Mouse (Mus musculus) gastrocnemius, postnatal 4 days (tissue): Measurements from ENCODE around the gene Fhl3. TPM values are rescaled to one million over a fixed set of nuclear protein-coding genes. Genes with fewer than 3 reads are reported as not detected.

ENCODE experiments used
- DNase-seq, 2 experiments: peaks; one replicate each; pipeline ENCODE4 v3.0.0; 2021 to 2022; ENCODE audit warnings: low spot score in 2 of 2, mixed read lengths in 2 of 2
- long read RNA-seq, 2 experiments: library from polyadenylated mRNA; stranded (forward); transcript quantifications; one replicate each; pipeline ENCODE4 v2.0.0; 2021
- total RNA-seq, 2 experiments: library from RNA; stranded (reverse); gene quantifications; 2 replicates each; pipeline ENCODE4 v1.2.3; 2021

Fhl3 gene
- total RNA-seq = 10 to 100 TPM; 73.0 to 81.8 TPM
- long read RNA-seq, experiment 1, partial matches to known transcripts = 0 of 1 reads
- long read RNA-seq, experiment 1, other reads (novel, unspliced or antisense) = 1 of 1 reads
- long read RNA-seq, experiment 2, partial matches to known transcripts = 2 of 4 reads
- long read RNA-seq, experiment 2, other reads (novel, unspliced or antisense) = 0 of 4 reads

- peak; percentile 64 to 82 for DNase-seq
Measured at GRCm38 (mm10) chr4:124700248-124700971, at the start of gene Fhl3. Gene Fhl3 (plus strand): TSS chr4:124700701.

GRCm38 (mm10) chr4:124652886-124653285, 47.6 kb upstream of the Fhl3 start:
- no peak for DNase-seq

- no peak for DNase-seq
Measured at GRCm38 (mm10) chr4:124656518-124656853, 44.0 kb upstream of the Fhl3 start, which contains the start of gene Pou3f1. Gene Pou3f1 (plus strand): TSS chr4:124656807.

- peak; percentile 77 to 78 for DNase-seq
Measured at GRCm38 (mm10) chr4:124656854-124657650, 43.4 kb upstream of the Fhl3 start.

GRCm38 (mm10) chr4:124657781-124658180, 42.7 kb upstream of the Fhl3 start:
- DNase-seq = no peak

- DNase-seq = no peak
Measured at GRCm38 (mm10) chr4:124658412-124658851, 42.1 kb upstream of the Fhl3 start.

- DNase-seq = no peak
Measured at GRCm38 (mm10) chr4:124659251-124660217, 41.0 kb upstream of the Fhl3 start.

GRCm38 (mm10) chr4:124660603-124661002, 39.9 kb upstream of the Fhl3 start:
- DNase-seq = no peak

GRCm38 (mm10) chr4:124663034-124663433, 37.5 kb upstream of the Fhl3 start:
- no peak for DNase-seq

GRCm38 (mm10) chr4:124664185-124664584, 36.3 kb upstream of the Fhl3 start:
- no peak for DNase-seq

- DNase-seq = no peak
Measured at GRCm38 (mm10) chr4:124664604-124665003, 35.9 kb upstream of the Fhl3 start.

GRCm38 (mm10) chr4:124667476-124668033, 32.9 kb upstream of the Fhl3 start:
- no peak for DNase-seq

- no peak for DNase-seq
Measured at GRCm38 (mm10) chr4:124668078-124668477, 32.4 kb upstream of the Fhl3 start.

GRCm38 (mm10) chr4:124670232-124670631, 30.3 kb upstream of the Fhl3 start:
- DNase-seq = no peak

GRCm38 (mm10) chr4:124671583-124671982, 28.9 kb upstream of the Fhl3 start:
- no peak for DNase-seq

- no peak for DNase-seq
Measured at GRCm38 (mm10) chr4:124672347-124673320, 27.9 kb upstream of the Fhl3 start.

GRCm38 (mm10) chr4:124674334-124675032, 26.0 kb upstream of the Fhl3 start:
- no peak for DNase-seq

- peak in 1 of 2 experiments; percentile 63 for DNase-seq
Measured at GRCm38 (mm10) chr4:124675037-124675436, 25.5 kb upstream of the Fhl3 start.

- no peak for DNase-seq
Measured at GRCm38 (mm10) chr4:124675958-124676357, 24.5 kb upstream of the Fhl3 start.
